Mouse (Mus musculus) splenic B cell, adult 2 months (primary cell): ENCODE measurements at regions not wholly inside any gene's neighbourhood (a gene's known extent, or its start where the extent isn't known, plus 50 kb on each side); places are given as distances from the start of the nearest gene placed in this dataset.
A peak's percentile ranks its signal among the peaks of the same experiment; 100 is the strongest.

ENCODE experiments used
- DNase-seq: peaks from one replicate; pipeline ENCODE4 v3.0.0-alpha.2; 2011; ENCODE audit warnings: low read depth, low spot score
- H3K27me3 ChIP-seq: 2 replicates; pipeline ENCODE4 v1.6.1; 2012; ENCODE audit warnings: mild to moderate bottlenecking, low read length, moderate library complexity, mixed read lengths; ENCODE audit not compliant: control insufficient read depth, poor library complexity, insufficient read depth, severe bottlenecking
- H3K36me3 ChIP-seq: 2 replicates; pipeline ENCODE4 v1.6.1; 2012; ENCODE audit warnings: mild to moderate bottlenecking, low read length, moderate library complexity, mixed read lengths; ENCODE audit not compliant: control insufficient read depth, poor library complexity, insufficient read depth, severe bottlenecking

DNA sequence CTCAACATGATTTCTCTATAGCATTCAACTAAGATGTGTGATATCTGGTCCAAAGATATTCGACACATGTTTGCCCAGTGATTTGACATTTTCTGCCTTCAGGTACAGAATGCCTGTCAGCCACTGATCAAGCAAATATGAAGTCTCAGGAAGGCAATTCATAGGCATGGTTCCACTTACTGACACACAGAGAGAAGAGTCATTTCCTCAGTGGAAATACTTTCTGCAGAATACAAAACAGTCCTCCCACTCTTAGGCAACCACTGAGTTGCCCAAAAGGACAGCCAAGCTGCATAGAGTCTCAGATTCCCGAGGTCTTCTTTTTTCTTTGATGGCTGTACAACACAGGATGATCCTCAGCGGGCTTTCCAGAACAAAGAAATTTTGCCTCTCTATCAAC lies 110.9 kb downstream of the Ndufa4 start:
- no peak for DNase-seq
- no peaks in the 10 kb centered on the region for H3K27me3 ChIP-seq
- H3K36me3 ChIP-seq, result no peaks in the 10 kb centered on the region

DNA sequence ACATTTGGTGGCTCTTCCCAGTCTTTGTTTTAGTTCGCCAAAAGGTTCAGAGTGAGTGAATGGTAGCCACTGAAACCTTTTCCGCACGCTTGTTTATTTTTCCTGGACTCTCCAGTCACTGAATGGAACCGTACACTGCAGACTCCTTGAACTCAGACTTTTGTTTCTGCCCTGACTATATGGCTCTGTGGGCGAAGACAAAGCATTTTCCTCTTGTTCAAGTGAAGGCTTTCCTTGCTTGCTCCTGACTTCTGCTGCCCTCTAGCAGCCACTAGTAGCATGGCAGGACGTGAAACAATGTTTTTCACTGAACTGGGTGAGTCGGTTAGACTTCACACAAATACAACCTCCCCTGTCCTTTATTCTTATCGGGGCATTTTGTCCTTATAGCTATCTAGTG lies 113.9 kb downstream of the Ndufa4 start:
- Histone ChIP-seq H3K36me3 (no peaks in the 10 kb centered on the region), H3K27me3 (no peaks in the 10 kb centered on the region)
- DNase-seq, result peak; percentile 37

DNA sequence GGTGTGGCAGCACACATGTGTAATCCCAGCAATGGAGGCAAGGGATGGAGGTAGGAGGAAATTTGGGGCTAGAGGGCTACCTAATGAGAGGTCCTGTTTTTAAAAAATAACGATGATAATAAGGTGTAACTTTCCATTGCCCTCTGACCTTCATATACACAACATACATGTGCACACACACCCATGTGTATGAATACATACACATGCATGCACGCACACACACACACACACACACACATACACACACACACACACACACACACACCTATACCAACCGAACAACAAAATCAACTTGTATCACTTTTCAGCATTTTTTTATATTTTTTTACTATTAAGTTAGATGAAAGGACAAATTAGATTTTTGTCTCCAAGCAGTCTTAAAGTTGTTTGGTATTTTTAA lies 115.1 kb downstream of the Ndufa4 start:
- no peaks in the 10 kb centered on the region for H3K36me3 ChIP-seq
- no peak for DNase-seq
- H3K27me3 ChIP-seq, result no peaks in the 10 kb centered on the region

DNA sequence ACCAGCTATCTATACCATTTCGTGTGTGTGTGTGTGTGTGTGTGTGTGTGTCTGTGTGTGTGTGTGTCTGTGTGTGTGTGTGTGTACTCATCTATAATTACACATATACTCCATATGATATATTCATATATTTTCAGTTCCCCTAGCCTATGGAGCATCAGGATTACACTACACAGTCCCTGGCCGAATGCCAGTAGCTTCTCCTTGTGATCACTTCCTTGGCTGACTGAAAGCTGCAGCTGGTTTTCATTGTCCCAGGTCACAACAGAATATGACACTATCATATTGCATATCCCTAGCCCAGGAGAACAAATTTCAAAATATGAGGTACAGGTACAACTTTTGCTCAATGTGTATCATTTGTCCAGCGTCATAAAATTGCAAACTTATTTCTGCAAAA lies 116.2 kb downstream of the Ndufa4 start:
- no peaks in the 10 kb centered on the region for H3K27me3 ChIP-seq
- DNase-seq, result no peak
- no peaks in the 10 kb centered on the region for H3K36me3 ChIP-seq

DNA sequence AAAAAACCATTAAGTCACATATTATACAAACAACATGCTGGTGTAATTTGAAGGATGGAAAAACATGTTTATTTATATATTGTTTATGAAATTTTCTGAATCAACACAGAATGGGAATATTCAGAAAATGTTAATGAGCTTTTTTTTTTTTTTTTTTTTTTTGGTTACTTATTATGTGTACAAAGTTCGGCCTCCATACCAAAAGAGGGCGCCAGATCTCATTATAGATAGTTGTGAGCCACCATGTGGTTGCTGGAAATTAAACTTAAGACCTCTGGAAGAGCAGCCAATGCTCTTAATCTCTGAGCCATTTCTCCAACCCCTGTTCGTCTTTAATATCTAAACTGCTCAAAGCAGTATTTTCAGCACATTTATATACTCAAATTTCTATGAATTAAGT lies 133.3 kb downstream of the Ndufa4 start:
- no peaks in the 10 kb centered on the region for H3K27me3 ChIP-seq
- no peaks in the 10 kb centered on the region for H3K36me3 ChIP-seq
- peak; percentile 29 for DNase-seq

DNA sequence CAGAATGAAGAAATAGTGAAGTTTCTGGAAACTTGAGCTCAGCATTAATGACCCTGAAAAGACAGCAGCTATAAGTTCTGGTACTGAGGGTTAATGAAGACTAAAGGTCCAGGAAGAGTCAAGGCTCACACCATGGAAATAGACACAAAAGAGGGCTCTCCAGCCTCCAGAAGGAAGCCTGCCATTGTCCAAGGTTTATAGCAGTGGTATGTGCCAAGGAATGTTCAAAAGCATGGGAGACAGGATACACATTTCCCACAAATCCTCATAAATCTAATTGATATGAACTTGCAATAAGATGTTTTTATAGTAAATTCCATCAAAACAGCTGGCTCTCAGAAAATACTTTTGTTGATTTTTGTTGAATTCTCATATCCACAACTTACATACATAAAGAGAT lies 144.4 kb downstream of the Ndufa4 start:
- no peak for DNase-seq
- no peaks in the 10 kb centered on the region for H3K27me3 ChIP-seq

DNA sequence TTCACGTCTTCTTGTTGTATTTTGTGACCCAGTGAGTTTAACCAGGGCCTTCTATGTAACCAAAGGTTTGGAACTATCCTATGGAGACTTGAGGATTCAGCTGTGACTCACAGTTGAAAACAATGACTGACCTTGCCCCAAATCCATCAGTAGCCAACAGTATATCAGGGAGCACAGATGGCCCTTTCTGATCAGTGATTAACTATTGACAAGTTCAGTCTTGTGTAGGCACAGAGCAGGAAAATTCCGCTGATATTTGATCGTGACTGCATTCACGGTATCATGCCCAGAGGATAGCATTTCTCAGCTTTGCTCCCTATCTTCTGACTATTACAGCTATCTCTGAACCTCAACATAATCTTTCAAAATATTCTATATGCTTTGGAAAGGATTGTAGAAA lies 169.6 kb downstream of the Ndufa4 start:
- H3K27me3 ChIP-seq, result no peaks in the 10 kb centered on the region

More for the DNA sequence above, 144.4 kb downstream of the Ndufa4 start:
- H3K36me3 ChIP-seq, result no peaks in the 10 kb centered on the region

DNA sequence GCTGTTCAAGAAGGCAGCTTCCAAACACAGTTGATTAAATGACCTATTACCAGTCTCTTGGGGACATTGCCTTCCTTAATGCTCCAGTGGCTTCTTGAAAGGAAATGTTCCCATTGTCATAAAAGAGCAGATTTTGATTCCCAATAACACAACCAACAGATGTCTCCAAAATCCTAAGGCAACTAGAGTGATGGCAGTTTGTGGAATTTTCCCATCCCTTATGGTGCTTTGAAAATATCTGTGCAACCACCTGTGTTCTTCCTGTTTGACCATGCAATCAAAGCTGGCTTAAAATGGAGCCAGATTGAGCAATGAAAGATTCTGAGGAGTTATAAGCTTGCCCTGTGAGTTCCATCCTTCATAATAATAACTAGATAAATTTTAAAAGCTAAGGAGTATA lies 176.2 kb downstream of the Ndufa4 start:
- Histone ChIP-seq H3K36me3 (no peaks in the 10 kb centered on the region), H3K27me3 (no peaks in the 10 kb centered on the region)
- no peak for DNase-seq

More for the DNA sequence above, 169.6 kb downstream of the Ndufa4 start:
- no peak for DNase-seq
- no peaks in the 10 kb centered on the region for H3K36me3 ChIP-seq

GRCm38 (mm10) chr6:11730667-11731066 lies 176.6 kb downstream of the Ndufa4 start:
- DNase-seq, result no peak
- Histone ChIP-seq H3K36me3 (no peaks in the 10 kb centered on the region), H3K27me3 (no peaks in the 10 kb centered on the region)

DNA sequence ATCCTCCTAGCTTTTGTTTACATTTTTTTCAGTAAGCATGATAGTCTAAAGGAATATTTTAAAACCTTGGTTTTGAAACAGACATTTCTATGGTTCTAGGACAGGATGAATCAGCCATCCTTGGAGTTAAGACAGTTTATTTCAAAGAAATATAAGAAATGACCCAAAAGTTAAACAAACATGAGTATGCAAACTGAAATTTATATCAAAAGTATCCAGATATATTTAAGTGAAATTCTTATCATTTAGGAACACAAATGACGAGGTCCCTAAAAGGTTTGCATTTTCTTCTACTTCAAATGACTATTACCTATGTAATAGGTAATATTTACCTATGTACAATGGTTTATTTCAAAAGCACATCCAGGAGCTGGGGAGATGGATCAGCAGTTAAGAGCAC lies 179.5 kb downstream of the Ndufa4 start:
- no peak for DNase-seq
- Histone ChIP-seq H3K27me3 (no peaks in the 10 kb centered on the region), H3K36me3 (no peaks in the 10 kb centered on the region)

GRCm38 (mm10) chr6:11727370-11727769 lies 179.9 kb downstream of the Ndufa4 start:
- no peaks in the 10 kb centered on the region for H3K27me3 ChIP-seq
- no peak for DNase-seq
- no peaks in the 10 kb centered on the region for H3K36me3 ChIP-seq

DNA sequence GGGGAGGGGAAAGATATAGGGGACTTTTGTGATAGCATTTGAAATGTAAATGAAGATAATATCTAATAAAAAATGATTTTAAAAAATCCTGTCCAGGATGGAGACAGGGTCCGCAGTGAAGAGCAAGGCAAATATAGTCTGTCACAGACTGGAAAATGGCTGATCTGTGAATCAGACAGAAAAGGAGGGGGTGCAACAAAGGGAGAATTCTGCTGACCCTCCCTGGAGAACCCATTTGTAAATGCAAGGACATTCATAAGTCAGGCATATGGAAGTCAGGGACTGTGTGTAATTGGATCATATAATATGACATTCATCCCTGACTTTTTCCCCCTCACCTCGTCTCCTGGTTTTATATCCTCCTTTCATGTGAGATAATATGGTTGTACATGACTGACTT lies 183.8 kb downstream of the Ndufa4 start:
- DNase-seq, result no peak

GRCm38 (mm10) chr6:11720274-11720673 lies 187.0 kb downstream of the Ndufa4 start:
- DNase-seq, result no peak
- no peaks in the 10 kb centered on the region for H3K36me3 ChIP-seq
- no peaks in the 10 kb centered on the region for H3K27me3 ChIP-seq

More for the DNA sequence above, 183.8 kb downstream of the Ndufa4 start:
- Histone ChIP-seq H3K27me3 (no peaks in the 10 kb centered on the region), H3K36me3 (no peaks in the 10 kb centered on the region)

GRCm38 (mm10) chr6:11710581-11710980 lies 196.7 kb downstream of the Ndufa4 start:
- Histone ChIP-seq H3K36me3 (no peaks in the 10 kb centered on the region), H3K27me3 (no peaks in the 10 kb centered on the region)
- no peak for DNase-seq

GRCm38 (mm10) chr6:11709465-11709864 lies 197.8 kb downstream of the Ndufa4 start:
- no peaks in the 10 kb centered on the region for H3K27me3 ChIP-seq
- no peaks in the 10 kb centered on the region for H3K36me3 ChIP-seq
- DNase-seq, result no peak
